Mouse (Mus musculus): ENCODE data around the gene Atad2b.

GRCm38 (mm10) chr12:4906951-4907906, 9.9 kb upstream of the Atad2b start, which contains the start of gene Ubxn2a:
- TF ChIP-seq CTCF (conservative IDR thresholded peaks at IDR 0.05; ENCODE audit: insufficient read depth, insufficient read length, low read depth, low read length) (no peak), POLR2A (IDR thresholded peaks at IDR 0.05; ENCODE audit: low read depth, low read length) (peak; percentile 48)

All from kidney, adult 2 months (tissue).